ENCODE assay signal across 27 mouse cellular contexts in genomic region chr16:79778729-79779128, GRCm38 (mm10).
"Had no signal": no experiment of that assay in that cellular context is flagged by ENCODE, and none has a peak within 500 bp of the region (broad histone marks: within the 10 kb centered on the region; RNA-seq: fewer than 3 reads in every experiment).

No protein-coding gene starts in this region.

- H3K4me3 ChIP-seq: embryonic facial prominence, embryonic 10.5 days; embryonic facial prominence, embryonic 12.5 days; embryonic facial prominence, embryonic 13.5 days; embryonic facial prominence, embryonic 15.5 days; erythroblast, embryonic 14.5 days; forebrain, embryonic 10.5 days; forebrain, embryonic 12.5 days; forebrain, embryonic 13.5 days; forebrain, embryonic 15.5 days; gastrocnemius, adult 2 months; heart, adult 2 months had no signal

- H3K27ac ChIP-seq: embryonic facial prominence, embryonic 10.5 days; embryonic facial prominence, embryonic 12.5 days; embryonic facial prominence, embryonic 13.5 days; embryonic facial prominence, embryonic 15.5 days; forebrain, embryonic 10.5 days; forebrain, embryonic 12.5 days; forebrain, embryonic 13.5 days; forebrain, embryonic 15.5 days; gastrocnemius, adult 2 months; heart, adult 2 months had no signal

- DNase-seq: cerebellum, adult 8-10 months; cerebellum, adult 9-10 months; cerebellum, adult 9-11 months; cerebellum, postnatal 10 days; cerebellum, postnatal 14 days; cerebellum, postnatal 25 days; cerebellum, postnatal 36 days; embryo, embryonic 11 days; forebrain, postnatal 0 days; gastrocnemius, adult 2 months; gastrocnemius, postnatal 10 days; gastrocnemius, postnatal 14 days; gastrocnemius, postnatal 36 days; heart, adult 11 months; heart, adult 18-20 months; heart, adult 2 months had no signal

- H3K4me1 ChIP-seq: embryonic facial prominence, embryonic 10.5 days; embryonic facial prominence, embryonic 12.5 days; embryonic facial prominence, embryonic 13.5 days; embryonic facial prominence, embryonic 15.5 days; forebrain, embryonic 10.5 days; forebrain, embryonic 12.5 days; forebrain, embryonic 13.5 days; forebrain, embryonic 15.5 days had no signal

- H3K27me3 ChIP-seq: embryonic facial prominence, embryonic 12.5 days; embryonic facial prominence, embryonic 13.5 days; embryonic facial prominence, embryonic 15.5 days; forebrain, embryonic 12.5 days; forebrain, embryonic 13.5 days; forebrain, embryonic 15.5 days had no signal

- H3K4me2 ChIP-seq: embryonic facial prominence, embryonic 12.5 days; embryonic facial prominence, embryonic 13.5 days; embryonic facial prominence, embryonic 15.5 days; forebrain, embryonic 12.5 days; forebrain, embryonic 13.5 days; forebrain, embryonic 15.5 days had no signal

- H3K9me3 ChIP-seq: embryonic facial prominence, embryonic 10.5 days; embryonic facial prominence, embryonic 12.5 days; embryonic facial prominence, embryonic 13.5 days; embryonic facial prominence, embryonic 15.5 days; forebrain, embryonic 10.5 days; forebrain, embryonic 12.5 days; forebrain, embryonic 13.5 days; forebrain, embryonic 15.5 days had no signal

- H3K36me3 ChIP-seq: embryonic facial prominence, embryonic 10.5 days; embryonic facial prominence, embryonic 12.5 days; embryonic facial prominence, embryonic 13.5 days; embryonic facial prominence, embryonic 15.5 days; forebrain, embryonic 10.5 days; forebrain, embryonic 12.5 days; forebrain, embryonic 15.5 days had no signal

- ATAC-seq: forebrain, embryonic 13.5 days; forebrain, embryonic 14.5 days; forebrain, embryonic 15.5 days; forebrain, embryonic 16.5 days; forebrain, postnatal 0 days had no signal

- H3K9ac ChIP-seq: embryonic facial prominence, embryonic 12.5 days; embryonic facial prominence, embryonic 13.5 days; embryonic facial prominence, embryonic 15.5 days; forebrain, embryonic 12.5 days; forebrain, embryonic 13.5 days; forebrain, embryonic 15.5 days; forebrain, postnatal 0 days had no signal
